Mouse (Mus musculus) hindbrain, embryonic 16.5 days (tissue): ENCODE results near the gene Nxpe5. TPM values are rescaled to one million over a fixed set of nuclear protein-coding genes. Genes with fewer than 3 reads are reported as not detected.

Source experiments
- ATAC-seq: fragments of 200-750 bp; cut with Nextera tagmentation; 2 replicates; pipeline ENCODE4 v1.8.0; 2017; ENCODE audit warnings: moderate TSS enrichment, moderate library complexity
- H3K27ac ChIP-seq: fragments of 300-500 bp; sonication (generic); 2 replicates; pipeline ENCODE4 v1.5.1; 2014; ENCODE audit warnings: low read depth, mild to moderate bottlenecking, control low read depth, low read length, moderate library complexity
- H3K27me3 ChIP-seq: fragments of 300-500 bp; sonication (generic); replicated peaks from 2 replicates; pipeline ENCODE4 v1.6.1; 2014; ENCODE audit warnings: low read length; ENCODE audit not compliant: control insufficient read depth, insufficient read depth
- H3K36me3 ChIP-seq: fragments of 300-500 bp; sonication (generic); 2 replicates; pipeline ENCODE4 v1.6.1; 2014; ENCODE audit warnings: mild to moderate bottlenecking, low read length, moderate library complexity, mixed read lengths; ENCODE audit not compliant: control insufficient read depth, insufficient read depth
- H3K4me1 ChIP-seq: fragments of 300-500 bp; sonication (generic); 2 replicates; pipeline ENCODE4 v1.6.1; 2014; ENCODE audit warnings: low read depth, low read length; ENCODE audit not compliant: control insufficient read depth, insufficient read depth
- H3K4me2 ChIP-seq: fragments of 300-500 bp; sonication (generic); 2 replicates; pipeline ENCODE4 v1.6.1; 2014; ENCODE audit warnings: mild to moderate bottlenecking, low read length, control low read depth, moderate library complexity
- H3K4me3 ChIP-seq: fragments of 300-500 bp; sonication (generic); 2 replicates; pipeline ENCODE4 v1.5.1; 2014; ENCODE audit warnings: mild to moderate bottlenecking, low read length, control low read depth, moderate library complexity
- H3K9ac ChIP-seq: fragments of 300-500 bp; sonication (generic); 2 replicates; pipeline ENCODE4 v1.6.1; 2014; ENCODE audit warnings: low read depth, mild to moderate bottlenecking, control low read depth, low read length, moderate library complexity
- H3K9me3 ChIP-seq: fragments of 300-500 bp; sonication (generic); 2 replicates; pipeline ENCODE4 v1.6.1; 2014; ENCODE audit warnings: mild to moderate bottlenecking, low read length, moderate library complexity; ENCODE audit not compliant: control insufficient read depth
- WGBS: fragments of 180-500 bp; shearing (Covaris S2); extraction: QIAGEN DNeasy Blood & Tissue Kit; methylation state at CpG from one replicate; pipeline ENCODE4 v1.1.7; 2014; 5-methylcytosine and 5-hydroxymethylcytosine counted together
- polyA plus RNA-seq: library from polyadenylated mRNA; unstranded; fragments of >200 nt; fragmentation: Nextera tagmentation; extraction: Ambion mirVana; gene quantifications from 2 replicates; pipeline ENCODE4 v1.2.1, GENCODE M21; 2015

Nxpe5 gene
- polyA plus RNA-seq, 1 experiment from 2014 or later: not detected

- no peak for ATAC-seq
- Histone ChIP-seq H3K27ac (no peak overlapping the region), H3K36me3 (no peaks in the 10 kb centered on the region), H3K4me1 (no peaks in the 10 kb centered on the region), H3K27me3 (no peaks in the 10 kb centered on the region), H3K9me3 (no peaks in the 10 kb centered on the region), H3K4me2 (no peak overlapping the region), H3K9ac (no peak overlapping the region), H3K4me3 (no peak overlapping the region)
- 86% methylated on average over 2 of the region's 2 CpGs for WGBS
Measured at GRCm38 (mm10) chr5:138233778-138234177, 8.1 kb downstream of the Nxpe5 start.

- no peak overlapping the region for H3K27ac ChIP-seq
- H3K27me3 ChIP-seq: no peaks in the 10 kb centered on the region
- no peaks in the 10 kb centered on the region for H3K9me3 ChIP-seq
- no peak for ATAC-seq
- H3K9ac ChIP-seq: no peak overlapping the region
- H3K36me3 ChIP-seq: no peaks in the 10 kb centered on the region
- H3K4me1 ChIP-seq: no peaks in the 10 kb centered on the region
- H3K4me3 ChIP-seq: no peak overlapping the region
- H3K4me2 ChIP-seq: no peak overlapping the region
Measured at GRCm38 (mm10) chr5:138234224-138234623, 8.5 kb downstream of the Nxpe5 start.

- ATAC-seq: no peak
- Histone ChIP-seq H3K27ac (no peak overlapping the region), H3K9ac (no peak overlapping the region), H3K27me3 (no peaks in the 10 kb centered on the region), H3K9me3 (no peaks in the 10 kb centered on the region), H3K4me3 (no peak overlapping the region), H3K36me3 (no peaks in the 10 kb centered on the region), H3K4me2 (no peak overlapping the region), H3K4me1 (no peaks in the 10 kb centered on the region)
- WGBS: 56% methylated on average over 2 of the region's 2 CpGs
Measured at GRCm38 (mm10) chr5:138241511-138241910, 15.8 kb downstream of the Nxpe5 start.

GRCm38 (mm10) chr5:138251144-138251543, 25.4 kb downstream of the Nxpe5 start:
- H3K36me3 ChIP-seq: no peaks in the 10 kb centered on the region
- 86% methylated on average over 12 of the region's 12 CpGs for WGBS
- no peak overlapping the region for H3K9ac ChIP-seq
- ATAC-seq: no peak
- peaks cover 5% of the 10 kb centered on the region for H3K4me1 ChIP-seq
- H3K4me3 ChIP-seq: no peak overlapping the region
- no peak overlapping the region for H3K27ac ChIP-seq
- no peaks in the 10 kb centered on the region for H3K27me3 ChIP-seq
- H3K4me2 ChIP-seq: no peak overlapping the region
- H3K9me3 ChIP-seq: no peaks in the 10 kb centered on the region

GRCm38 (mm10) chr5:138253061-138253460, 27.4 kb downstream of the Nxpe5 start:
- no peak overlapping the region for H3K4me2 ChIP-seq
- 0 out of 2 replicates have a peak, but pooled peaks cover 2% of the 10 kb centered on the region for H3K36me3 ChIP-seq
- no peak for ATAC-seq
- WGBS: 92% methylated on average over 3 of the region's 3 CpGs
- H3K27me3 ChIP-seq: no peaks in the 10 kb centered on the region
- H3K9ac ChIP-seq: no peak overlapping the region
- H3K4me1 ChIP-seq: peaks cover 12% of the 10 kb centered on the region
- no peak overlapping the region for H3K4me3 ChIP-seq
- no peak overlapping the region for H3K27ac ChIP-seq
- H3K9me3 ChIP-seq: no peaks in the 10 kb centered on the region

GRCm38 (mm10) chr5:138255353-138256093, 29.8 kb downstream of the Nxpe5 start, which contains the start of gene Lamtor4:
Lamtor4 (plus strand) TSS chr5:138255482.
- under 1% methylated on average over 38 of the region's 38 CpGs for WGBS
- H3K36me3 ChIP-seq: peaks cover 21% of the 10 kb centered on the region
- no peaks in the 10 kb centered on the region for H3K9me3 ChIP-seq
- ATAC-seq: peak; percentile 100
- peak within 1 kb of the TSS; percentile 87 for H3K27ac ChIP-seq
- H3K4me1 ChIP-seq: peaks cover 12% of the 10 kb centered on the region
- no peaks in the 10 kb centered on the region for H3K27me3 ChIP-seq
- peak within 1 kb of the TSS; percentile 97 for H3K4me2 ChIP-seq
- H3K9ac ChIP-seq: peak within 1 kb of the TSS; percentile 78
- peak within 1 kb of the TSS; percentile 76 for H3K4me3 ChIP-seq

- no peaks in the 10 kb centered on the region for H3K9me3 ChIP-seq
- no peak; the same call in 1 of the 2 replicates for ATAC-seq
- H3K4me1 ChIP-seq: peaks cover 12% of the 10 kb centered on the region
- H3K27me3 ChIP-seq: no peaks in the 10 kb centered on the region
- H3K36me3 ChIP-seq: peaks cover 21% of the 10 kb centered on the region
- peak overlapping the region; percentile 87 for H3K27ac ChIP-seq
- WGBS: 13% methylated on average over 7 of the region's 7 CpGs
- H3K4me3 ChIP-seq: peak overlapping the region; percentile 76
- H3K9ac ChIP-seq: peak overlapping the region; percentile 78
- H3K4me2 ChIP-seq: peak overlapping the region; percentile 97
Measured at GRCm38 (mm10) chr5:138256094-138256467, 30.4 kb downstream of the Nxpe5 start.

- Histone ChIP-seq H3K4me1 (peaks cover 12% of the 10 kb centered on the region), H3K27me3 (no peaks in the 10 kb centered on the region), H3K4me2 (no peak overlapping the region), H3K27ac (no peak overlapping the region), H3K36me3 (peaks cover 24% of the 10 kb centered on the region), H3K9ac (no peak overlapping the region), H3K4me3 (no peak overlapping the region), H3K9me3 (no peaks in the 10 kb centered on the region)
- 89% methylated on average over 10 of the region's 10 CpGs for WGBS
- ATAC-seq: no peak
Measured at GRCm38 (mm10) chr5:138256966-138257584, 31.4 kb downstream of the Nxpe5 start.

- Histone ChIP-seq H3K9me3 (no peaks in the 10 kb centered on the region), H3K4me1 (peaks cover 16% of the 10 kb centered on the region), H3K36me3 (peaks cover 24% of the 10 kb centered on the region), H3K4me2 (no peak overlapping the region), H3K27ac (no peak overlapping the region), H3K9ac (no peak overlapping the region), H3K4me3 (no peak overlapping the region), H3K27me3 (no peaks in the 10 kb centered on the region)
- ATAC-seq: no peak
- 94% methylated on average over 4 of the region's 4 CpGs for WGBS
Measured at GRCm38 (mm10) chr5:138257585-138257978, 31.9 kb downstream of the Nxpe5 start.
